Mouse (Mus musculus): ENCODE measurements at regions not wholly inside any gene's neighbourhood (a gene's known extent, or its start where the extent isn't known, plus 50 kb on each side); places are given as distances from the start of the nearest gene placed in this dataset.

- TF ChIP-seq CTCF (conservative IDR thresholded peaks at IDR 0.05; ENCODE audit: low read length), result no peak
- TF ChIP-seq POU5F1 (IDR thresholded peaks at IDR 0.05; ENCODE audit: borderline replicate concordance, low read length), result no peak
Observed at GRCm38 (mm10) chr9:113087786-113088185, 620.3 kb downstream of the Pdcd6ip start.

Data from E14TG2a.4 (cell line).